27 mouse cellular contexts compared by ENCODE assay signal in the genomic region with DNA sequence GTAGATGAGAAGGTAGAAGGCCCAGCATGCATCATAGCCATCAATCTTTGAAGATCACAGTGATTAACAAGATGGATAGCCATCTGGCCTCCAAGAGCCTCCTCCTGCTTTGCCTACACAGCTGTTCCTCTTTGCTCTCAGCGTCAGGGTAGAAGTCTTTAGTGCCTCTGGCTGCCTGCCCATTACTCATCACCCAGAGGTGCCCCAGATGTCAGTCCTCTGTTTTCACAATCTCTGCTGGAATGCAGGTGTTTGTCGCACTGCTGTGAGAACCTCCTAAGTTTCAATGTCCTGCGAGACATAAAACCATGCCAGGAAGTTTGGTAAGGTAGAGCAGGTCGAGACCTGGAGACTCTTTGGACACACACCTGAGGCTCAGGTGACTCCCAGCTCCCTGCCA. TPM values are rescaled to one million over a fixed set of nuclear protein-coding genes. Genes with fewer than 3 reads are reported as not detected.
DNase-seq lines count a peak whose midpoint lies in the region; ATAC-seq and TF ChIP-seq lines count a peak whose summit lies in the region.
"Had no signal": no experiment of that assay in that cellular context is flagged by ENCODE, and none has a peak within 500 bp of the region (broad histone marks: within the 10 kb centered on the region; RNA-seq: fewer than 3 reads in every experiment).

No protein-coding gene starts in this region.

- H3K4me2 ChIP-seq in midbrain, embryonic 11.5 days, result no peak overlapping the region
- no peak overlapping the region for H3K4me2 ChIP-seq in CH12.LX (ENCODE audit: insufficient read depth, low read depth, poor library complexity, severe bottlenecking)
- H3K4me2 ChIP-seq: hindbrain, embryonic 15.5 days; limb, embryonic 12.5 days; liver, embryonic 11.5 days; midbrain, embryonic 15.5 days; neural tube, embryonic 15.5 days had no signal

- no peaks in the 10 kb centered on the region for H3K9me3 ChIP-seq in midbrain, embryonic 11.5 days (ENCODE audit: control insufficient read depth, low read length)
- peaks cover 6% of the 10 kb centered on the region; the same call in 1 of the 2 replicates for H3K9me3 ChIP-seq in midbrain, embryonic 10.5 days (replicated peaks)
- H3K9me3 ChIP-seq in CH12.LX (replicated peaks; ENCODE audit: low read length), result no peaks in the 10 kb centered on the region
- H3K9me3 ChIP-seq: hindbrain, embryonic 15.5 days; limb, embryonic 12.5 days; megakaryocyte, embryonic 14.5 days; midbrain, embryonic 15.5 days; neural tube, embryonic 15.5 days had no signal

- H3K27ac ChIP-seq in midbrain, embryonic 11.5 days (ENCODE audit: low read depth, low read length), result no peak overlapping the region
- H3K27ac ChIP-seq in midbrain, embryonic 10.5 days (replicated peaks), result no peak overlapping the region
- H3K27ac ChIP-seq in CH12.LX (ENCODE audit: insufficient read depth, low read depth), result no peak overlapping the region
- H3K27ac ChIP-seq: hindbrain, embryonic 10.5 days; hindbrain, embryonic 15.5 days; left cerebral cortex, adult 2 months; limb, embryonic 12.5 days; midbrain, embryonic 15.5 days; neural tube, embryonic 15.5 days had no signal

- H3K27me3 ChIP-seq in midbrain, embryonic 11.5 days (ENCODE audit: control insufficient read depth, insufficient read depth, low read length), result peaks cover 7% of the 10 kb centered on the region; the same call in 1 of the 2 replicates
- H3K27me3 ChIP-seq in midbrain, embryonic 10.5 days (ENCODE audit: low read depth, poor library complexity, severe bottlenecking), result peaks cover 54% of the 10 kb centered on the region
- H3K27me3 ChIP-seq in CH12.LX (replicated peaks), result no peaks in the 10 kb centered on the region
- H3K27me3 ChIP-seq: hindbrain, embryonic 15.5 days; limb, embryonic 12.5 days; midbrain, embryonic 15.5 days; neural tube, embryonic 15.5 days had no signal

- no peaks in the 10 kb centered on the region for H3K79me2 ChIP-seq in CH12.LX (replicated peaks; ENCODE audit: control insufficient read depth, extremely low read depth, insufficient read depth, poor library complexity, severe bottlenecking)

- TF ChIP-seq EP300 in CH12.LX (IDR thresholded peaks at IDR 0.05; ENCODE audit: low read length), result no peak

- TF ChIP-seq POLR2A in CH12.LX (IDR thresholded peaks at IDR 0.05; ENCODE audit: low read depth, low read length), result no peak

- H3K9ac ChIP-seq in midbrain, embryonic 11.5 days (ENCODE audit: low read length), result no peak overlapping the region
- no peak overlapping the region for H3K9ac ChIP-seq in CH12.LX (ENCODE audit: insufficient read depth, low read depth)
- H3K9ac ChIP-seq: hindbrain, embryonic 15.5 days; limb, embryonic 12.5 days; liver, postnatal 0 days; midbrain, embryonic 15.5 days; neural tube, embryonic 15.5 days had no signal

- DNase-seq in heart, adult 11 months, result peak; percentile 53
- DNase-seq in heart, adult 8-10 months (ENCODE audit: low spot score), result no peak
- DNase-seq in midbrain, embryonic 11.5 days (ENCODE audit: low spot score, missing footprints), result peak; percentile 17
- DNase-seq in midbrain, embryonic 10.5 days (ENCODE audit: low spot score), result no peak
- DNase-seq in CH12.LX (ENCODE audit: extremely low read depth), result peak; percentile 39
- peak; percentile 83 for DNase-seq in gonadal fat pad, adult 2 months (ENCODE audit: low read depth)
- DNase-seq in lung, postnatal 14 days, result no peak
- DNase-seq in c-Kit-positive CD71-positive TER-119-positive erythroid progenitor cells, embryonic 14.5 days (ENCODE audit: low spot score), result no peak
- DNase-seq: cerebellum, adult 9-10 months; gastrocnemius, postnatal 25 days; heart, postnatal 14 days; kidney, adult 18-20 months; kidney, postnatal 10 days; liver, postnatal 0 days; lung, postnatal 4 days; retina, postnatal 1 day; right cerebral cortex, postnatal 14 days had no signal

- no peak for TF ChIP-seq RAD21 in CH12.LX (IDR thresholded peaks at IDR 0.05; ENCODE audit: low read depth, low read length)

- no peaks in the 10 kb centered on the region for H3K4me1 ChIP-seq in midbrain, embryonic 11.5 days (ENCODE audit: control insufficient read depth, insufficient read depth, low read length)
- H3K4me1 ChIP-seq in midbrain, embryonic 10.5 days, result peaks cover 22% of the 10 kb centered on the region
- H3K4me1 ChIP-seq in CH12.LX (ENCODE audit: control insufficient read depth in 1 of 2, insufficient read depth in 2 of 2), result peaks cover 24 to 43% of the 10 kb centered on the region in 2 experiments
- H3K4me1 ChIP-seq: hindbrain, embryonic 10.5 days; hindbrain, embryonic 15.5 days; limb, embryonic 12.5 days; midbrain, embryonic 15.5 days; neural tube, embryonic 15.5 days had no signal

- 80% methylated on average over 4 of the region's 4 CpGs for WGBS in midbrain, embryonic 11.5 days
- 89% methylated on average over 4 of the region's 4 CpGs for WGBS in midbrain, embryonic 10.5 days

- TF ChIP-seq CTCF in CH12.LX (conservative IDR thresholded peaks at IDR 0.05 in 1 of 2, IDR thresholded peaks at IDR 0.05 in 1 of 2; ENCODE audit: low read depth in 2 of 2, low read length in 2 of 2), result no peak

- no peak overlapping the region for H3K4me3 ChIP-seq in midbrain, embryonic 11.5 days (ENCODE audit: low read depth, low read length)
- no peak overlapping the region for H3K4me3 ChIP-seq in midbrain, embryonic 10.5 days
- H3K4me3 ChIP-seq in CH12.LX (replicated peaks in 1 of 3; ENCODE audit: low read depth in 2 of 3, low read length in 2 of 3, poor library complexity in 1 of 3), result no peak overlapping the region
- H3K4me3 ChIP-seq: hindbrain, embryonic 10.5 days; hindbrain, embryonic 15.5 days; left cerebral cortex, adult 2 months; limb, embryonic 12.5 days; megakaryocyte, embryonic 14.5 days; midbrain, embryonic 15.5 days; neural tube, embryonic 15.5 days had no signal

- in situ Hi-C loops in CH12.LX (cut with MboI; ENCODE audit: low pct_ligation_motif_present, low pct_unique_long_range_greater_than_20kb, low sequenced_read_pairs), result no loop called here

- dilution Hi-C loops in CH12.LX (cut with MboI; ENCODE audit: extremely low pct_ligation_motif_present, extremely low pct_unique_long_range_greater_than_20kb, low sequenced_read_pairs), result no loop called here

- no peak for ATAC-seq in midbrain, embryonic 11.5 days (ENCODE audit: low FRiP score)
- ATAC-seq: forebrain, embryonic 14.5 days; inflammation-experienced regulatory T-cells, adult 6 months; liver, postnatal 0 days; midbrain, embryonic 15.5 days had no signal

- no peaks in the 10 kb centered on the region for H3K36me3 ChIP-seq in midbrain, embryonic 11.5 days (ENCODE audit: control insufficient read depth, insufficient read depth, low read length)
- no peaks in the 10 kb centered on the region for H3K36me3 ChIP-seq in midbrain, embryonic 10.5 days
- H3K36me3 ChIP-seq in CH12.LX (replicated peaks in 1 of 2; ENCODE audit: control insufficient read depth in 1 of 2, insufficient read depth in 1 of 2, low read length in 1 of 2), result no peaks in the 10 kb centered on the region
- H3K36me3 ChIP-seq: hindbrain, embryonic 10.5 days; hindbrain, embryonic 15.5 days; limb, embryonic 12.5 days; midbrain, embryonic 15.5 days; neural tube, embryonic 15.5 days had no signal

TF ChIP-seq in CH12.LX, 34 proteins besides CTCF, POLR2A, EP300 and RAD21:
- TF ChIP-seq MAX (IDR thresholded peaks at IDR 0.05; ENCODE audit: low read length) (no peak), UBTF (IDR thresholded peaks at IDR 0.05; ENCODE audit: low read depth, low read length) (no peak), TCF12 (IDR thresholded peaks at IDR 0.05; ENCODE audit: low read depth, low read length) (peak; percentile 48; the same call in 1 of the 2 replicates), JUN (IDR thresholded peaks at IDR 0.05; ENCODE audit: insufficient read depth, low read depth, low read length) (no peak)

RNA-seq across cellular contexts. Expression of gene Degs1, which starts 31.9 kb away (rescaled TPM):
- 10 to 100 TPM; 56.1 to 62.6 (median 60.4) TPM for total RNA-seq in heart, adult 8-10 months (2022)
- 68.5 and 76.2 TPM in 2 replicates for polyA plus RNA-seq in midbrain, embryonic 11.5 days (2014; fragmentation: Nextera tagmentation; extraction: Ambion mirVana)
- polyA plus RNA-seq in midbrain, embryonic 10.5 days (2016; fragmentation: Nextera tagmentation; extraction: Ambion mirVana), result 68.6 and 73.7 TPM in 2 replicates
- 54.2 and 57.8 TPM in 2 replicates for total RNA-seq in CH12.LX (2012; rRNA removed)
- 124 TPM in 2 replicates for total RNA-seq in CH12.LX (2014; rRNA removed)
- 89.3 and 117 TPM in 2 replicates for polyA plus RNA-seq in CH12.LX (2012; ENCODE audit: insufficient read length, low read depth)
- 102 and 134 TPM in 2 replicates for polyA plus RNA-seq in gonadal fat pad, adult 2 months (2012; rRNA removed)

Comparison
In these comparisons a context has a peak if more than half of its experiments do, and no peak if none do; other contexts are left out.
1. DNase-seq: peak in heart, adult 11 months (single experiment), midbrain, embryonic 11.5 days (single experiment), CH12.LX (single experiment) and gonadal fat pad, adult 2 months (single experiment); none in heart, adult 8-10 months (single experiment), midbrain, embryonic 10.5 days (single experiment), lung, postnatal 14 days (single experiment) and c-Kit-positive CD71-positive TER-119-positive erythroid progenitor cells, embryonic 14.5 days (single experiment).